Mouse (Mus musculus): ENCODE data around the gene Trappc12. TPM values are rescaled to one million over a fixed set of nuclear protein-coding genes. Genes with fewer than 3 reads are reported as not detected.

The Trappc12 gene
- polyA plus RNA-seq (2014; fragmentation: Nextera tagmentation; extraction: Ambion mirVana) = 40.9 and 43.5 TPM in 2 replicates

DNA sequence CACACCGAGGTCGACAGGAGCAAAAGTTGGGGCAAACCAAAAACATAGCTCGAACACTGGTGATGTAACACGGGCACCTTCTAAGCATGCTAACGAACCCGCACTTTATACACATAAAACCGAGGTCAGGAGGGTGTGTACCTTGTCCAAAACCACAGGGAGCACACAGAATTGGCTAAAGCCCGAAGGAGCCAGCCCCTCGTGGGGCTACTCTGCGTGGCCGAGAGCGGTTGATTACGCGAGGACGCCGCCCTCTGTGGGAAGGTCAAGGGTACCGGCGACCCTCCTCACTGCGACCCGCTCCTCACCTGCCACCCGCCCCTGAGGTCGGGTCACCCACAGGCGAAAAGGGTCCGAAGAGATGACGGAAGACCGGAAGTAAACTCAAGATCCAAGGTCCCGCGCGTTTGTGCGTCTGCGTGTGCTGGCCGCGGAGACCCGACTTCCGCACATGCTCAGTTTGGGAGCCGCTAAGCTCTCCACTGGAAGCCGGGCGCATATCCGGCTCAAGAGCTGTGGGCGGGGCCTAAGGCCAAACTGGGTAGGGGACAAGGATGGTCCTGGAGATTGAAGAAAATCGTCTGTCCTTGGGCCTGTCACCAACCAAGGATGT is at the start of gene Trappc12:
TSS of gene Trappc12 (minus strand) at position 452 of the 613 bp plus-strand sequence.
- Histone ChIP-seq H3K9me3 (ENCODE audit: control insufficient read depth, low read length) (no peaks in the 10 kb centered on the region), H3K27me3 (replicated peaks; ENCODE audit: control insufficient read depth, insufficient read depth, low read length) (no peaks in the 10 kb centered on the region), H3K36me3 (ENCODE audit: control insufficient read depth, insufficient read depth, low read length) (peaks cover 19% of the 10 kb centered on the region), H3K4me2 (ENCODE audit: low read length) (peak within 1 kb of the TSS; percentile 90), H3K27ac (ENCODE audit: low read depth) (peak within 1 kb of the TSS; percentile 34; the same call in 1 of the 2 replicates), H3K9ac (ENCODE audit: low read length) (peak within 1 kb of the TSS; percentile 77), H3K4me1 (replicated peaks; ENCODE audit: control insufficient read depth, insufficient read depth, low read length) (peaks cover 8% of the 10 kb centered on the region; the same call in 1 of the 2 replicates), H3K4me3 (ENCODE audit: low read depth, low read length) (peak within 1 kb of the TSS; percentile 80)
- WGBS = 1% methylated on average over 41 of the region's 41 CpGs
- peak; percentile 91 for ATAC-seq (replicated peaks; ENCODE audit: low FRiP score, low TSS enrichment, low read depth)
- peak; percentile 85 for DNase-seq (ENCODE audit: low spot score)

DNA sequence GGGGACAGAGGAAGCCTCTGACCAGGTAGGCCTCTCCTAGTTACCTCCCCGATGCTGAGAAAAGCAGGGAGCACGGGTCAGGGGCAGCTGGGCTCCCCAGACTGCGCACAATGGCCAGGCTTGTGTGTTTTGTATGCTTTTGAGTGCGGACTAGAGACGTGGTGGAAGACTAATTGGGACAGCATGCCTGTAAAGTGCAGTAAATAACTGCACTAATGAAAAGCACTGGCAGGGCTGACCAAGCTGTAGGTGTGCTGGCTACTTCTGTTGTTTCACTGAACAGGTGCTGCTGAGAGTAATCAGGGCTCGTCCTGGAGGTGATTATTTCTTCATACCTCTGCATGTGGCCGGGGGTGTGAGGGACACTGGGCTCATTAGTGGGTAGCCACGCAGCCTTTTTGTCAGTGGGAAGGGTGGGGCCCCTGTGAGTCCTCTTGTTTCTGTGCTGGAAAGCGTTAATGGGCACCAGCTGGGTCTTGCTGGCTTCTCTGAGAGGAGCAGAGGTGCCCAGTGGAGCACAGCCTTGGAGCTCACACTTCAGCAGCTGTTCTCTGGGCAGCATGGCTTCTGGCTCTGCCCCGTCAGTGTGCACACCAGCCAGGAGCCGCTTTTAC is 49.6 kb upstream of the Trappc12 start:
- no peak for DNase-seq (ENCODE audit: low spot score)
- H3K36me3 ChIP-seq (ENCODE audit: control insufficient read depth, insufficient read depth, low read length) = no peaks in the 10 kb centered on the region
- no peak for ATAC-seq (replicated peaks; ENCODE audit: low FRiP score, low TSS enrichment, low read depth)

DNA sequence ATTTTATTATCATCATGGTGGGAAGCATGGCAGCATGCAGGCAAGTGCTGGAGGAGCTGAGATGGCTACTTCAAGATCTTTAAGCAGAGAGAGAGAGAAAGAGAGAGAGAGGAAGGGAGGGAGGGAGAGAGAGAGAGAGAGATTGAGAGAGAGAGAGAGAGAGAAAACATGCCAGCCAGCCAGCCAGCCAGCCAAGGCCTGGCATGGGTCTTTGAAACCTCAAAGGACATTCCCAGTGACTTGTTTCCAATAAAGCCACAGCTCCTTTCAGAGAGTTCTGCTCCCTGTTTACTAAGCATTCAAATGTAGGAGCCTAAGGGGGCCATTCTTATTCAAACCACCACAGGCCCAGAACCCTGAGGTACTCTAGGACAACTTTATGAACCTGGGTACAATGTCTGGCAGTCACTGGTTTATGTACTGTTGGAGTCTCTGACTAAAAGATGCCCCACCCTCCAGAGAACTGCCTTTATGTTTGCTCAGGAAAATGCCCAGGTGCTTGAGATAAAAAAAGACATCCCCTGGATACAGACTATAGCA is 46.7 kb upstream of the Trappc12 start:
- DNase-seq (ENCODE audit: low spot score) = no peak
- no peak overlapping the region for H3K9ac ChIP-seq (ENCODE audit: low read length)
- no peak overlapping the region for H3K27ac ChIP-seq (ENCODE audit: low read depth)
- H3K4me3 ChIP-seq (ENCODE audit: low read depth, low read length) = no peak overlapping the region
- H3K4me1 ChIP-seq (replicated peaks; ENCODE audit: control insufficient read depth, insufficient read depth, low read length) = no peaks in the 10 kb centered on the region
- ATAC-seq (replicated peaks; ENCODE audit: low FRiP score, low TSS enrichment, low read depth) = no peak
- H3K9me3 ChIP-seq (ENCODE audit: control insufficient read depth, low read length) = 0 out of 2 replicates have a peak, but pooled peaks cover 2% of the 10 kb centered on the region
- H3K27me3 ChIP-seq (replicated peaks; ENCODE audit: control insufficient read depth, insufficient read depth, low read length) = no peaks in the 10 kb centered on the region
- no peak overlapping the region for H3K4me2 ChIP-seq (ENCODE audit: low read length)
- H3K36me3 ChIP-seq (ENCODE audit: control insufficient read depth, insufficient read depth, low read length) = no peaks in the 10 kb centered on the region

More for the DNA sequence above, 49.6 kb upstream of the Trappc12 start:
- WGBS = 70% methylated on average over 11 of the region's 11 CpGs
- H3K4me2 ChIP-seq (ENCODE audit: low read length) = no peak overlapping the region
- no peak overlapping the region for H3K4me3 ChIP-seq (ENCODE audit: low read depth, low read length)
- no peak overlapping the region for H3K9ac ChIP-seq (ENCODE audit: low read length)
- H3K4me1 ChIP-seq (replicated peaks; ENCODE audit: control insufficient read depth, insufficient read depth, low read length) = peaks cover 4% of the 10 kb centered on the region; the same call in 1 of the 2 replicates
- H3K27ac ChIP-seq (ENCODE audit: low read depth) = no peak overlapping the region
- 0 out of 2 replicates have a peak, but pooled peaks cover 2% of the 10 kb centered on the region for H3K9me3 ChIP-seq (ENCODE audit: control insufficient read depth, low read length)
- no peaks in the 10 kb centered on the region for H3K27me3 ChIP-seq (replicated peaks; ENCODE audit: control insufficient read depth, insufficient read depth, low read length)

DNA sequence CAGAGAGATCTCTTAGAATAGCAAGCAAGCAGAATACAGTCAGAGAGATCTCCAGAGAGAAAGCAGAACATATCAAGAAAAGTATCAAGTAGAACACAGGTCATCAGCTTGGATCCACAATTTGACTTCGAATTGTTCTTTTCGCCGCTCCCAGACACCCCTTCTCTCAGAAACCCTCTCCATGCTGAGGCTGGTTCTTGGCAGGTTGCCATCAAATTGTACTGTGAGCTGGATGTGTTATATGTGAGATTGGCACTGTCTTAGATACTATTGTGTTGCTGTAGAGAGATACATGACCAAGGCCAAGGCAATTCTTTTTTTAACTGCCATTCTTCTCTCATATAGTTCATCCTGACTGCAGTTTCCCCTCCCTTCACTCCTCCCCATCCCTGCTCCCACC is 44.8 kb upstream of the Trappc12 start:
- H3K9ac ChIP-seq (ENCODE audit: low read length) = no peak overlapping the region
- no peak overlapping the region for H3K27ac ChIP-seq (ENCODE audit: low read depth)
- H3K27me3 ChIP-seq (replicated peaks; ENCODE audit: control insufficient read depth, insufficient read depth, low read length) = no peaks in the 10 kb centered on the region
- H3K9me3 ChIP-seq (ENCODE audit: control insufficient read depth, low read length) = 0 out of 2 replicates have a peak, but pooled peaks cover 2% of the 10 kb centered on the region
- H3K4me1 ChIP-seq (replicated peaks; ENCODE audit: control insufficient read depth, insufficient read depth, low read length) = no peaks in the 10 kb centered on the region
- ATAC-seq (replicated peaks; ENCODE audit: low FRiP score, low TSS enrichment, low read depth) (no peak), DNase-seq (ENCODE audit: low spot score) (no peak)
- no peaks in the 10 kb centered on the region for H3K36me3 ChIP-seq (ENCODE audit: control insufficient read depth, insufficient read depth, low read length)
- WGBS = 97% methylated on average over 3 of the region's 3 CpGs
- no peak overlapping the region for H3K4me2 ChIP-seq (ENCODE audit: low read length)
- H3K4me3 ChIP-seq (ENCODE audit: low read depth, low read length) = no peak overlapping the region

DNA sequence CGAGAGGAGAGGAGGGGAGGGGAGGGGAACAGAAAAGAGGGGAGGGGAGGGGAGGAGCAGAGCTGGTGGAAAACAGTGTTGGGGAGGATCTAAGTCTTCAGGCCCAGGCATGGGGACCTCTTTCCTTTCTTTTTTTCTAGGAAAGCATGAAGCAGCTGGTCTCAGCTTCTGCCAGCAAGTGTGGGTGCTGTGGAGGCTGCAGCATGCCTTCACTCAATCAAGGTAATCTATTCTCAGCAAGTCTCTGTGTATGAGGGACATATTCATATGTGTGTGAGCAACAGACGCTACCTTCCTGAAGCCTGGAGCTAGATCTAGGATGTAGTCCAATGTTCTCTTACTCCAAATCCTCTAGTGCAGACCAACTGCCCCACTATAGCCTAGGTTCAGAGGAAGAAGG is 43.4 kb upstream of the Trappc12 start:
- H3K4me1 ChIP-seq (replicated peaks; ENCODE audit: control insufficient read depth, insufficient read depth, low read length) = no peaks in the 10 kb centered on the region
- no peak for ATAC-seq (replicated peaks; ENCODE audit: low FRiP score, low TSS enrichment, low read depth)
- H3K36me3 ChIP-seq (ENCODE audit: control insufficient read depth, insufficient read depth, low read length) = no peaks in the 10 kb centered on the region
- H3K4me3 ChIP-seq (ENCODE audit: low read depth, low read length) = no peak overlapping the region
- 0 out of 2 replicates have a peak, but pooled peaks cover 2% of the 10 kb centered on the region for H3K9me3 ChIP-seq (ENCODE audit: control insufficient read depth, low read length)
- H3K27ac ChIP-seq (ENCODE audit: low read depth) = no peak overlapping the region
- no peak overlapping the region for H3K4me2 ChIP-seq (ENCODE audit: low read length)
- H3K27me3 ChIP-seq (replicated peaks; ENCODE audit: control insufficient read depth, insufficient read depth, low read length) = no peaks in the 10 kb centered on the region
- 54% methylated on average over 2 of the region's 2 CpGs for WGBS
- no peak overlapping the region for H3K9ac ChIP-seq (ENCODE audit: low read length)
- no peak for DNase-seq (ENCODE audit: low spot score)

DNA sequence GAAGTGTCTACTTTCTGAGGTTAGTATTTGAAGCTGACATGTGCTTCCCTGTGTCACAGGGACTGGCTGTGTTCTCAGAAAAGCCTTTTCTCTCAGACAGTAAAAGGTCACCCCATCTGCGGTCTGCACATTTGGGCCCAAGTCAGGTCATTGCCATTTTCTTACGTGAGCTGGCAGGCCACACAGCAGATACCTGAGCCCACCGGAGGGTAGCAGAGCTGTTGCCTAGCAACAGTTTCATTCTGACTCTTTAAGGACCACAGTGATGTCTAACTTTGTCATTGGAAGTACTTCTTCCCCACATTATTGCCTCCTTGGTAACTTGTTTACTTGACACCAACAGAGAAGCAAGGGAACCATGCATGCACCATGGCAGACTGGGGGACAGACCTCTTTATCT is 42.3 kb upstream of the Trappc12 start:
- Histone ChIP-seq H3K9ac (ENCODE audit: low read length) (no peak overlapping the region), H3K4me3 (ENCODE audit: low read depth, low read length) (no peak overlapping the region), H3K4me1 (replicated peaks; ENCODE audit: control insufficient read depth, insufficient read depth, low read length) (no peaks in the 10 kb centered on the region), H3K27me3 (replicated peaks; ENCODE audit: control insufficient read depth, insufficient read depth, low read length) (no peaks in the 10 kb centered on the region), H3K9me3 (ENCODE audit: control insufficient read depth, low read length) (no peaks in the 10 kb centered on the region), H3K36me3 (ENCODE audit: control insufficient read depth, insufficient read depth, low read length) (no peaks in the 10 kb centered on the region), H3K27ac (ENCODE audit: low read depth) (no peak overlapping the region), H3K4me2 (ENCODE audit: low read length) (no peak overlapping the region)
- WGBS = 82% methylated on average over 3 of the region's 3 CpGs
- no peak for ATAC-seq (replicated peaks; ENCODE audit: low FRiP score, low TSS enrichment, low read depth)
- DNase-seq (ENCODE audit: low spot score) = no peak

DNA sequence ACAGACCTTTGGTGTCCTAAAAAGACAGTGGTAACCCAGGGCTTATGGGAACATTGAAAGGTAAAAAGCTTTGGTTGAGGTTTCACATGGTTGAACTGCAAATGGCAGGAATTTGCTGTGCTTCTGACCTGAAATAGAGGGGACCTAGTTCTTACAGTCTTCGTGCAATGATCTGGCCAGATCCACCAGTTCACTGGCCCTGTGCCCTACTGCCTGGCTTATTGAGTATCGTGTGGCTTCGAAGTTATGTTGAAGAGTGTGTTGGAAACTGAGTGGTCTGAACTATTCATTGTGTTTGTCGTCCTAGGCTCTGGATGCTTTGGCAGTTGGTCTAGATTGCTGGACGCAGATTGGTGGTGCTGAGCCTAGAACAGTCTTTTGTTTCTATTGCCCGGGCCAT is 36.0 kb upstream of the Trappc12 start:
- Histone ChIP-seq H3K27ac (ENCODE audit: low read depth) (no peak overlapping the region), H3K36me3 (ENCODE audit: control insufficient read depth, insufficient read depth, low read length) (no peaks in the 10 kb centered on the region), H3K4me3 (ENCODE audit: low read depth, low read length) (no peak overlapping the region), H3K4me1 (replicated peaks; ENCODE audit: control insufficient read depth, insufficient read depth, low read length) (peaks cover 6% of the 10 kb centered on the region; the same call in 1 of the 2 replicates), H3K4me2 (ENCODE audit: low read length) (no peak overlapping the region), H3K9me3 (ENCODE audit: control insufficient read depth, low read length) (no peaks in the 10 kb centered on the region), H3K9ac (ENCODE audit: low read length) (no peak overlapping the region), H3K27me3 (replicated peaks; ENCODE audit: control insufficient read depth, insufficient read depth, low read length) (no peaks in the 10 kb centered on the region)
- ATAC-seq (replicated peaks; ENCODE audit: low FRiP score, low TSS enrichment, low read depth) (no peak), DNase-seq (ENCODE audit: low spot score) (no peak)
- WGBS = 92% methylated on average over 6 of the region's 6 CpGs

DNA sequence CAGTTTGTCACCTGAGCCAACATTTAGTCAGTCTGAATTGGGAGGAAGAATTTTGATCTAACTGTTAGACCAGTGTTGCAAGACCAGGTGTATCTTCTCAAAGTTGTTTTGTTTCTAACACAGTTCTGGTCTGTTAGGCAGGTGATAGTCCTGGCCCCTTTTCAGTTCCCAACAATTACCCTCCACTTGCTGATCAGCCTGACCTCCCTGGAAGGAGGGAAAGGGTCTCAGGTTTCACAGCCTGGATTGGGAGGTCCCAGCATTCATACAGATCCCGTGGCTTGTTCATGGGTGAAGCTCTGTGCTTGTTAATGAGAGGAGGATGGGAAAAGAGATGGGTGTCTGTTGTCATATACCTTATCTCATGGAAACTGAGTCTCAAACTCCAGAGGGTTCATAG is 35.0 kb upstream of the Trappc12 start:
- Histone ChIP-seq H3K9me3 (ENCODE audit: control insufficient read depth, low read length) (no peaks in the 10 kb centered on the region), H3K36me3 (ENCODE audit: control insufficient read depth, insufficient read depth, low read length) (no peaks in the 10 kb centered on the region), H3K4me2 (ENCODE audit: low read length) (no peak overlapping the region), H3K4me3 (ENCODE audit: low read depth, low read length) (no peak overlapping the region), H3K27me3 (replicated peaks; ENCODE audit: control insufficient read depth, insufficient read depth, low read length) (no peaks in the 10 kb centered on the region), H3K9ac (ENCODE audit: low read length) (no peak overlapping the region), H3K4me1 (replicated peaks; ENCODE audit: control insufficient read depth, insufficient read depth, low read length) (peaks cover 6% of the 10 kb centered on the region; the same call in 1 of the 2 replicates), H3K27ac (ENCODE audit: low read depth) (no peak overlapping the region)
- 5% methylated on average over 1 of the region's 1 CpGs for WGBS
- ATAC-seq (replicated peaks; ENCODE audit: low FRiP score, low TSS enrichment, low read depth) = no peak
- no peak for DNase-seq (ENCODE audit: low spot score)

Data from intestine, embryonic 14.5 days (tissue).